Mouse (Mus musculus) frontal cortex, postnatal 14 days (tissue): ENCODE measurements around the gene Tmem182.

ENCODE experiments used
- DNase-seq, 2 experiments: peaks; one replicate each; pipeline ENCODE4 v3.0.0; 2022; ENCODE audit warnings: low spot score in 2 of 2

Gene Tmem182

DNA sequence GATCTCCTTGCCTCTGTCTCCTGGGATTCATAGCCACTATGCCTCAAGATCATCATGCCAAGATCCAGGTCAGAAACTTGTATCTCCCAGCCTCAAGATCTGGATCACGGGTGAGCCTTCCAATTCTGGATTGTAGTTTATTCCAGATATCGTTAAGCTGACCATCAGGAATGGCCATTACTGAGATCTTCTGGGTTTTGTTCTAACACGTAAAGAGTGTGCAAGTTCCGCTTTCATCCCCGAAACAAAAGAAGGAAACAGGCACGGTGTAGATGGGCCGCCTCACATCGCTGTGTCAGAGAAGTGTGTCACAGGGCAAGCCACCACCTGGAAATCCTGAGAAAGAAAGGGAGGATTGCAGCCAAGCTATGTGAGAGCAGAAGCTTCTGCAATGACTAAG is 6.3 kb upstream of the Tmem182 start:
- no peak for DNase-seq

GRCm38 (mm10) chr1:40800908-40801307 is 4.5 kb upstream of the Tmem182 start:
- no peak for DNase-seq

- peak in 1 of 2 experiments; percentile 37 for DNase-seq
Measured at GRCm38 (mm10) chr1:40802759-40803158, 2.6 kb upstream of the Tmem182 start.

GRCm38 (mm10) chr1:40804118-40804517 is 1.3 kb upstream of the Tmem182 start:
- DNase-seq: no peak

- no peak for DNase-seq
Measured at GRCm38 (mm10) chr1:40805891-40806290, 490 bp downstream of the Tmem182 start.

GRCm38 (mm10) chr1:40808643-40809042 is 3.2 kb downstream of the Tmem182 start:
- DNase-seq: no peak

DNA sequence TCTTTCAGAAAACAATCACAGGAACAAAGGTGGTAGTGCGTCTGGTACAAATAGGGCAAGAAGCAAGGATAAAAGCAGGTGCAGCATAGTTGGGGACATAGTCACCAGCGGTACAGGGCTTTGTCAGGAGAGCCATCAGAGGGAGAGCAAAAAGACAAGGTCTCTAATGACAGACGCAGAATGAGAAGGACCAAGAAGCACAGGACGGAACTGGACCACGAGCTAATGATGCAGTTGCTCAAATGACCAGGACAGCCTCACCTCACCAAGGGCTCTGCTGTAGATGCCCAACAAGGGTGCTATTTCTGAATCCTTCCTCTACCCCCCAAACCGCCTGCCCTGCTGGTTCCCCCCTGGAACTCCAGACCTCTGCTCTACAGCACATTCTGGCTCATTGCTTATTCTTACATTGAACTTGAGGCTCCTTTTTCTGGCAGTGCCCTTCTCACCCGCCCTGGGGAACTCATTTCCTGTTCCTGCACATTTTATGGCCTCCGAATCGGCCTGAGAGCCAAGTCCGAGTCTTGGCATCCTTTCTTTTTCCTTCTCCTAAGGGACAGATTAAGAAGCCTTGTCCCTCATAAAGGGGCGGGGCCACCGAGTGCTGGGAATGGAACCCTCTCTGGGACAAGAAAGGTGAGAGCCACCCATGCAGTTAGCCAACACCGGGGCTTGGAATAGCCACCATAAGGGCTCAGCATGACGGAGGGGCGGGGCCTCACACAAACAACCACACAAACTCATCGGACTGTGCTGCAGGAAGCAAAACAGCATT is 9.9 kb downstream of the Tmem182 start:
- DNase-seq: no peak

DNA sequence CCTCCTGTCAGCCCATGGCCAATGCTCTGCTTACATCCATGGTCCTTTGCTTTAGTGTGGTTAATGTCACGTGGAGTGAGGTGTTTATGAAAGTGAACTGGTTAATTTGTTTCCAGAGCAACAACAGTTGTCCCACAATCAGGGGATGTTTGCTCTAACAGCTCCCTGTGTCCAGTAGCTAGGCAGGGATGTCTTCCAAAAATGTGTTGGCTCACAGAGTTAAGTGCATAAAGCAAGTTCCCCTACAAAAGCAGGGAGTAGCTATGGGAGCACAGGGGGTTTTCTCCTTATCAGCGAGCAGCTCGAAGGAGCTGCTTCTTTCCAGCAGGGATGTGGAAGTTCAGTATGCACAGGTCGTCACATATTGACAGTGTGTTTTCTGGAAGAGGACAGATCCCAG is 19.1 kb downstream of the Tmem182 start:
- no peak for DNase-seq

- DNase-seq: no peak
Measured at GRCm38 (mm10) chr1:40824936-40825335, 19.5 kb downstream of the Tmem182 start.

DNA sequence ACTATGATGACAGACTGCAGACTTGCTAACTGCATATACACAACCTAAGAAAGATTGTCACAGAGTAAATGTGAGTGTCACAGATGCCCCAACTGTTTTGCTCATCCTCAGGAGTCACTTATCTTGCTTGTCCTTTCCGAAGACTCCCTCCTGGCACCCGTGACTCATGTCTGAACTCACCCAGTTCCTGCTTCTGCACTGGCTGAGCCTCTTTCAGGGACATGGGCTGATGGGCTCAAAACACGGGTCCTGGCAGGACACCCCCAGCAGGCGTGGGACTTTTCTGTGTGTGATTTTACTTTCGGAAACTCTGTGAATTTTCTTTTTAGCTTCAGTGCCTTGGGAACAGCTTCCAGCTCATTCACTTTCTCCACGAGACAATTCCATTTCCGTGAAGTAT is 20.4 kb downstream of the Tmem182 start:
- DNase-seq: no peak

DNA sequence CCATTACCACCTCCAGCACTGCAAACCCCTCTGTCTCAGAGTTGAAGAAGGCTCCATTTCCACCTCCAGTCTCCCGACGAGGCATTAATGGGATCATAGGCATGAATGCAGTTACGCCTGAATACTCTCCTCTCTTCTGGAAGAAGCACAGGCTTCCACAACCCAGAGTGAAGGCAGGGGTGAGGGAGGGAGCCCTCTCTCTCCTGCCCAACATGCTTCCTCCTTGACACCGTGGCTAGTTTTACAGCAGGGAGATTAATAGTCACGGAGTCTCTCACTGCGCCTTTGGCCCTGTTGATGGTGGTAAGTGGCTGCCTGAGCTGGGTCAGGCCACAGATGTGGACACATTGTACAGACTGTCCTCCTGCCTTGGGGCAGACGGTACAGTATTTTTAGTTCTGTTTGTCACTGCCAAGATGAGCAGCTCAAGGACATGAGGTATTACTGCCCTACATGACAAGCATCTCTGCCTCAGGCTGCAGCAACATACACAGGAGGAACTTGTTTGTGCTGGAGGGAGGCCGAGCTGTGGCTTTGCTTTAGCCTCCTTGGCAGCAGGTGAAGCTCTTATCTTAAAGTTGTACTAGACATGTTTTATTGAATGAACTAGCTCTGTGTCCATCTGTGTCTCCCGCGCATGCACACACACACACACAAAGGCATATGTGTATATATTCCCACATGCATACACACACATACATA is 24.0 kb downstream of the Tmem182 start:
- no peak for DNase-seq

DNA sequence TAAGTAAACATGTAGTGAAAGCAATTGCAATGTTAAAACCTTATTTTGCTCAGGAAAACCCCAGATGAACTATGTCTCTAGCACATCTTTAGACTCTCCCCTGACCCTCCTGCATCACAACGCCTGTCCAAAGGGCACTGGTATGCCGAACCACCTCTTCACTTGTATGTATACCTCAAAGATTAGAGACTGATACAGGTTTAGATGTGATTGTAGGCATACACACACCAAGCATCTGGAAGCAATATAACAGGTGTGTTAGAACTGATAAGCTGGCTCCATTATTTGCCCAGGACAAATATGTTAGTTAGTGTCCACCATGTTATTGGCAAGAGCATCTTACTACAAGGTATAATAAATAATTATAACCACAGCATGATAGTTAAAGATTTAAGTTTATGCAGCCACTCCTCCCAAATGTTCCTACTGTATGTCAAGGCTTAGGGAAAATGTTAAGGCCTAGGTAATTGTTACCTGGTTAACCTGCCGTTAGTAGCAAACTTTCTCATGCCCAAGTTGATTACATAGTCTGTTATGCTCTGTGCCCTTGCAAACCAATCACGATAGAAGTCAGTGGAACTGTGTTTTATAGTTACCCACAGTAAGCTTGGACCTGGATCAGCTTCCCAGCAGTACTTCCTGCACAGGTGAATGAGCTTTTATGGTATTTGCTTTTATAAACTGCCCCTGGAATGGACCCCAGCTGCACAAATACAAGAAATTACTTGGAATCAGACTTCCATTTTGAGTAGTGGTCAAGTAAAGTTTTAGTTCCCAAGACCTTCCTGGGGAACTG is 25.5 kb downstream of the Tmem182 start:
- no peak for DNase-seq

DNA sequence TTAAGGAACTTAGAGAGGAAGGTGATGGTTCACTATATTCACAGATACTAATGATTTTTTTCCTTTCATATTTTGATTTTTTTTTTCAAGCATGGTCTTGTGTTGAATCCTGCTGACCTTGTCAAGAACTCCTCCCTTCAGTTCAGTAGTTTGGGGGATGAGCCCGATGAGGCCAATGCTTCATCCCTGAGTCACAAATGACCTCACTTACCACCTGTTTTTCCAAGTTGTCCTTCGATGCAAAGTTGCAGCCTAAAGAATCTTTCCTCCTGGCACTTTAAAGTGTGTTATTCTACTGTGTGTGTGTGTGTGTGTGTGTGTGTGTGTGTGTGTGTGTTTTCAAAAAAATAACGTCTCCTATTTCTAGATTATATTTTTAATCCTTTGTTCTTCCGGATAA is 30.1 kb downstream of the Tmem182 start:
- no peak for DNase-seq

DNA sequence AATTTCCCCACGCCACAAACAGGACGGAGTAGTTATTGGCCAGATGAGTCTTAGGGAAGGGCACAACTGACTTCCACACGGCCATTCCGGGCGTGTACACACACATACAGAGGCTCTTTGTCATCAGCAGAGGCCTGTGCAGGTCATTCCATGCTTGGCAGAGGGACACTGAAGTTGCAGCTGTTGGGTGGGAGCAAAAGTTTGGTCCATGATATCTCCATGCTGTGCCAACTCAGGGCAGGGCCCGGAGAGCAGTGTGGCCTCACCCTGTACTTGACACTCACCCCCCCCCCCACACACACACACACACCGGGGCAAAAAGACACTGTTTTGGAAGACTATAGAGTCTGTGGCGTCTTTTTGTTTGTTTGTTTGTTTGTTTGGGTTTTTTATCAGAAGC is 35.2 kb downstream of the Tmem182 start:
- DNase-seq: no peak

DNA sequence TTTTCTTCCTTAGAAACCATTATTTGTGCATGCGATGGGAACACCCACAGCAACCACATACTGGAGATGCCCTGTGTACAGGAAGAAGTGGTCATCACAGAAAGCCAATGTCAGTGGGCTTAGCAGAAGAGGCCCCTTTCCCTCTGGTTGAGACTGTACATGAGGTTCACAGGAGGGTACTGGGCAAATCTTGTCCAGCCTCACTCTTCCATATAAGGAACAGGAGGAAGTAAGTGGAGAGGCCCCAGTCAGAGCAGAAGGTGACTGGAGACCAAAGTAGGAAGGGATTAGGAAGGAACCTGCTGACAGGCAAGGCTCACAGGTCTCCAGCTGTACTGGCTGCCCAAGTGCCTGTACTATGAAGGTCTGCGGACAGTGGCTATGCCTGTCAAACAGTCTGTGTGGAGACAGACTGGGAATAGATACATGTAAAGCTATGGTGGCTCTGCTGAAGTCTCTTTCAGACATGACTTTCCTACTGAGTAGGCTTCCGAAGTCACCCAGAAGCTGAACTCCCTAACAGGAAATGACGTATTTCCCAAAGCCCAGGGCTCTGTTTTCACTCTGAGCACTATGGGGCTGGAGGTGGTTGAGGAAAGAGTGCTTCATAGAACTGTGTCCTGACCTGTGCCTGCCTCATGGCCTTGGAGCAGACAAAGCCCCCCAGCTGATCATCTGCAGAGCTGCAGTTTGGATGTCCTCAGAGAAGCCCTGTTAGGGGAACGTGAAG is 35.8 kb downstream of the Tmem182 start:
- no peak for DNase-seq

- peak; percentile 12 to 57 for DNase-seq
Measured at GRCm38 (mm10) chr1:40844616-40845015, 39.2 kb downstream of the Tmem182 start.

DNA sequence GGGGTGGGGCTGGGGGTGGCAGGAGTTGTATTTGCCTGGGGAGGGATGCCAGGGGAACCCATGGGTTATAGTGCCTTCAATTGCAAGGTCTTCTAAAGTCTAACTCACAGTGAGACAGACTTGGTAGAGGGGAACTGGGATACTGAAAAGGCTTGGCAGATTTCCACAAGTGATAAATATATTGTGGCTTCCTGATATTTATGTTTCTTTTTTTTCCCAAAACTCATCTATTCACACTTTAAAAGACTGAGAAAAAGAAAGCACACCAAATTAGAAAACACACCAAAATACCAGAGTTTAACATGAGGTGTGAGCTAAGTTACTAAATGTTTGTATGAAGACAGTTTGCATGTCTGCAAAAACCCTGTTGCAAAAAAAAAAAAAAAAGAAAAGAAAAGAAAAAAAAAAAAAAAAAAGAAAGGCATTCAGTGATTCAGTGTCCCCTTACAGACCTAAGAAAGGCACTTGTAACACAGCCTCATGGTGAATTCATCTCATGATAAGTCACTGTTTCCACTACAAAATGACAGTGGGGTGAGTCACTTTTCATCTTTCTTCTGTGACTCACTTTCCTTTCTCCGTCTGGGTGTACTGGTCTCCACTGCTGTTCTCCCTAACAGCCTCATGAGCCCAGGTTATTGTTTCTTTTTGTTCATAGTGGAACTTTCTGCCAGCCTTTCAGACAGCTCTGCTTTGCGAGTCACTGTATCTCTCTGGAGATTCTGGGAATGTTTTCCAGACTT is 42.0 kb downstream of the Tmem182 start:
- DNase-seq: no peak

- DNase-seq: no peak
Measured at GRCm38 (mm10) chr1:40851286-40851685, 45.9 kb downstream of the Tmem182 start.

GRCm38 (mm10) chr1:40855268-40855667 is 49.9 kb downstream of the Tmem182 start:
- DNase-seq: no peak

DNA sequence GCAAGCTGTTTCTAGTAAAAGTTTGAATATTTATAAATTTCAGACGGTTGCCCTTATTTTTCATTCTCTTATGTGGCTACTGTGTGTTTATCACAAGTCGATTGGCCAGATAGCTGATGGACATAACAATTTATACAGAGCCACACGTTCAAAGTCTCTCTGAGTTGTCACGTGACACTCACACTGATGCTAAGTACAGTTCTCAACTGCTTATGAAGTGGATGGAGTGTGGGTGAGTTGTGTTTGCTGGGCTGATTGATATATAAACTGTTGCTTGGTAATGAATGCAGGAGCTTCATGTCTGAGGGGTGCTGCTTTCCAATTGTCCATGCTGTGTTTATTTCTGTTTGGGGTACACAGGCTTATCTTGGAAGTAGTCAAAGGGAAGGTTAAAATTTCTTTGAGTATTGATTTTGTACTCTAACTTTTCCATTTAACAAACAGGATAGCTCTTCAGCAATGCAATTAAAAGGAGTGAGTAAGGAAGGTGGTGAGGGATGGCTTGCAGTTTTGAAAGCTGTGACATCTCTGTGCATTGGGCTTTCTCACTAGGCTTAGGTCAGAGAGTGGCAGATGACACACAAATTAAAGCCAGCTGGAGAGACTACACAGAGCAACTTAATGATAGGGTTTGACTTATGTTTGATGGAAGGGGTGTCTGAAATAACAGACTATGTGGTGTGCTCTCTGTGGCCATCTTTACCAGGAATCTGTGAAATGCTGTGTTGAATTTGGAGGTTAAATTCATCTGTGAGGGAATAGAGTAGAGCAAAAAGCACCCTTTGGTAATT is 51.6 kb downstream of the Tmem182 start:
- no peak for DNase-seq
